Mouse (Mus musculus) heart, postnatal 0 days (tissue): ENCODE data around the gene Pcgf1. TPM values are rescaled to one million over a fixed set of nuclear protein-coding genes. Genes with fewer than 3 reads are reported as not detected.
A peak's percentile ranks its signal among the peaks of the same experiment; 100 is the strongest.

Experiments used
- ATAC-seq: fragments of 200-750 bp; cut with Nextera tagmentation; 2 replicates; pipeline ENCODE4 v1.8.0; 2017; ENCODE audit warnings: low read depth, moderate number of reproducible peaks, moderate library complexity; ENCODE audit not compliant: insufficient read depth
- DNase-seq: peaks from one replicate; pipeline ENCODE4 v3.0.0-alpha.2; 2016; ENCODE audit warnings: low spot score
- H3K27ac ChIP-seq: fragments of 300-500 bp; sonication (generic); 2 replicates; pipeline ENCODE4 v1.5.1; 2014; ENCODE audit warnings: low read depth, mild to moderate bottlenecking
- H3K27me3 ChIP-seq: fragments of 300-500 bp; sonication (generic); 2 replicates; pipeline ENCODE4 v1.6.1; 2014; ENCODE audit warnings: low read length, mixed read lengths; ENCODE audit not compliant: control insufficient read depth, insufficient read depth
- H3K36me3 ChIP-seq: fragments of 300-500 bp; sonication (generic); replicated peaks from 2 replicates; pipeline ENCODE4 v1.6.1; 2014; ENCODE audit warnings: low read length, mixed read lengths; ENCODE audit not compliant: control insufficient read depth, insufficient read depth
- H3K4me1 ChIP-seq: fragments of 300-500 bp; sonication (generic); 2 replicates; pipeline ENCODE4 v1.6.1; 2014; ENCODE audit warnings: antibody characterized with exemption; ENCODE audit not compliant: control insufficient read depth, insufficient read depth
- H3K4me2 ChIP-seq: fragments of 300-500 bp; sonication (generic); 2 replicates; pipeline ENCODE4 v1.6.1; 2014; ENCODE audit warnings: low read depth, mild to moderate bottlenecking, low read length, moderate library complexity
- H3K4me3 ChIP-seq: fragments of 300-500 bp; sonication (generic); 2 replicates; pipeline ENCODE4 v1.5.1; 2014; ENCODE audit warnings: low read depth, low read length
- H3K9ac ChIP-seq: fragments of 300-500 bp; sonication (generic); replicated peaks from 2 replicates; pipeline ENCODE4 v1.6.1; 2014; ENCODE audit warnings: low read depth, low read length, mixed read lengths
- H3K9me3 ChIP-seq: fragments of 300-500 bp; sonication (generic); replicated peaks from 2 replicates; pipeline ENCODE4 v1.6.1; 2016; ENCODE audit warnings: low read length; ENCODE audit not compliant: control insufficient read depth
- CTCF ChIP-seq: IDR thresholded peaks from 2 replicates; pipeline ENCODE4 v1.5.1; 2016; ENCODE audit warnings: antibody characterized with exemption, control low read depth, low read depth
- EP300 ChIP-seq: IDR thresholded peaks from 2 replicates; pipeline ENCODE4 v1.6.1; 2016; ENCODE audit warnings: antibody characterized with exemption, low read depth
- WGBS: fragments of 180-500 bp; shearing (Covaris S2); extraction: QIAGEN DNeasy Blood & Tissue Kit; methylation state at CpG from one replicate; pipeline ENCODE4 v1.1.7; 2014; 5-methylcytosine and 5-hydroxymethylcytosine counted together
- polyA plus RNA-seq: library from polyadenylated mRNA; unstranded; fragments of >200 nt; fragmentation: Nextera tagmentation; extraction: Ambion mirVana; gene quantifications from 2 replicates; pipeline ENCODE4 v1.2.1, GENCODE M21; 2015
- total RNA-seq: library from RNA; depleted of rRNA; stranded (reverse); fragments of >200 nt; gene quantifications from 2 replicates; pipeline ENCODE4 v1.2.3, GENCODE M21; 2014; ENCODE audit warnings: low replicate concordance

Pcgf1 gene
- total and polyA plus RNA-seq, 2 experiments from 2014 or later = 12.1 to 13.2 TPM

DNA sequence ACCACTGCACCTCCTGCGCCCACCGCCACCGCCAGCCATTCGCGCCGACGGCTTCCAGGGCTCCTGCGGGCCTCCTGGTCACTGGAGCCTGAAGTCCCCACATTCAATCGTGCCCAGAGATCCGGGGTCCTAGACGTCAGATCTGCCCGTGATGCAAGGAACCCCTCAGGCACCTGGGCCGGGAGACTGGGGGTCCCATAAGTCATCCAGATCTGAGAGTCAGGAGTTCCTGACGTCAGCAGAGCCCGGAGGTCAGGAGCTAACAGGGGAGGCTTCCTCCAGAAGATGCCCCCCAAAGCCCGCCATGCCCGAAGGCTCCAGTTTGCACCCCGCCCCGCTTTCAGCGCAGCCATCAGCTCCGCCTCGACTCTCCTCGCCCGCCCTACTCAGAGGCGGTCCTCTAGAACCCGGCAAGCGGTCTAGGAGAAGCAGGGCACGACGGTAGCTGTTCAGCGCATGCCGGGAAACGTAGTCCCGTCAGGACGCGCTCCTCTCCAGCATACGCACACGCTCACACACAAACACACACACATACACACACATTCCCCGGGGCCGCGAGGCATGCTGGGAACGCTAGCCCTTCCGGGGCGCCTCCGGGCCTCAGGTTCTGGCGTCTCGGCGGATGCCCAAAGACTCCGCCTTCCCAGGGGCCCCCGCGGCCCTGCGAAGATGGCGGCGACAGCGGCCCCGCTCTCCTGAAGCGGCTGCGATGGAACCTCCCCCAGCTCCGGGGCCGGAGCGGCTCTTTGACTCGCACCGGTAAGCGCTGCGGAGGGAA is 23.4 kb upstream of the Pcgf1 start, which contains the start of gene Aup1:
Gene Aup1 (plus strand): TSS at position 448 of the 778 bp plus-strand sequence.
- peak; percentile 96 for DNase-seq

GRCm38 (mm10) chr6:83054871-83055431 is 22.7 kb upstream of the Pcgf1 start, which contains the start of gene Htra2:
Htra2 (minus strand) TSS chr6:83055273.
- no peak for DNase-seq
- Histone ChIP-seq H3K4me3 (peak within 1 kb of the TSS; percentile 88), H3K4me1 (peaks cover 20% of the 10 kb centered on the region), H3K9me3 (no peaks in the 10 kb centered on the region), H3K27ac (peak within 1 kb of the TSS; percentile 88), H3K4me2 (peak within 1 kb of the TSS; percentile 92), H3K36me3 (peaks cover 26% of the 10 kb centered on the region), H3K27me3 (no peaks in the 10 kb centered on the region), H3K9ac (peak within 1 kb of the TSS; percentile 92)
- under 1% methylated on average over 47 of the region's 50 CpGs for WGBS
- TF ChIP-seq CTCF = peak; percentile 24; the same call in 1 of the 2 replicates
- TF ChIP-seq EP300 = no peak; the same call in 1 of the 2 replicates
- peak; percentile 24 for ATAC-seq

More for the DNA sequence above, 23.4 kb upstream of the Pcgf1 start, which contains the start of gene Aup1:
- peak within 1 kb of the TSS; percentile 88 for H3K4me3 ChIP-seq
- peaks cover 26% of the 10 kb centered on the region for H3K36me3 ChIP-seq
- H3K4me1 ChIP-seq = peaks cover 20% of the 10 kb centered on the region
- WGBS = under 1% methylated on average over 59 of the region's 64 CpGs
- peak within 1 kb of the TSS; percentile 92 for H3K4me2 ChIP-seq
- H3K9me3 ChIP-seq = no peaks in the 10 kb centered on the region
- TF ChIP-seq EP300 (peak; percentile 97), CTCF (no peak)
- peak; percentile 95 for ATAC-seq
- peak within 1 kb of the TSS; percentile 88 for H3K27ac ChIP-seq
- H3K27me3 ChIP-seq = no peaks in the 10 kb centered on the region
- peak within 1 kb of the TSS; percentile 92 for H3K9ac ChIP-seq

DNA sequence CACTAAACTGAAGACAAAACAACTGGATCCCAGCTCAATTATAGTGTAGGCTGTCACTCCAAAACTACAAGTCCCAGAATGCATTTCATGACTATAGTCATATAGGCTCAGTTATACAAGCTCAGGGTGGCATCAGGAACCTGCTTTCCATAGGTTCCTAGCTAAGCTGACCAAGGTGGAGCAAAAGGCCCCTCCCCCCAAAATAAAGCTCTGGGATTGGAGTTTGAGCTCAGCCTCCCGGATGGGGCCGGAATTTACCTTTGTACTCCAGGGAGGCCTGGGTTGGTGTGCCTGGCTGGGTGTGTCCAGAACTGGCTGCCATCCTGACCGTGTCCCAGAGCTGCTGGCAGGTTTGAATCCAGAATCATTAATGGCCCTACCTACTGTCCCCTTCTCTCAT is 19.9 kb upstream of the Pcgf1 start, which contains the start of gene Dqx1:
Gene Dqx1 (plus strand): TSS at position 55 of the 400 bp plus-strand sequence.
- peaks cover 14% of the 10 kb centered on the region for H3K36me3 ChIP-seq
- no peak within 1 kb of the TSS for H3K4me3 ChIP-seq
- peaks cover 23% of the 10 kb centered on the region for H3K27me3 ChIP-seq
- no peak within 1 kb of the TSS for H3K4me2 ChIP-seq
- H3K9me3 ChIP-seq = no peaks in the 10 kb centered on the region
- DNase-seq (no peak), ATAC-seq (no peak)
- WGBS = 54% methylated on average over 3 of the region's 3 CpGs
- TF ChIP-seq CTCF (no peak), EP300 (no peak)
- no peak within 1 kb of the TSS for H3K9ac ChIP-seq
- H3K4me1 ChIP-seq = peaks cover 17% of the 10 kb centered on the region
- H3K27ac ChIP-seq = no peak within 1 kb of the TSS

- no peak overlapping the region for H3K4me3 ChIP-seq
- no peak for ATAC-seq
- no peak overlapping the region for H3K9ac ChIP-seq
- TF ChIP-seq EP300 (no peak), CTCF (no peak)
- no peak overlapping the region for H3K4me2 ChIP-seq
- DNase-seq = no peak
- H3K36me3 ChIP-seq = peaks cover 14% of the 10 kb centered on the region
- H3K9me3 ChIP-seq = no peaks in the 10 kb centered on the region
- WGBS = 71% methylated on average over 2 of the region's 2 CpGs
- no peak overlapping the region for H3K27ac ChIP-seq
- peaks cover 33% of the 10 kb centered on the region for H3K27me3 ChIP-seq
- peaks cover 8% of the 10 kb centered on the region for H3K4me1 ChIP-seq
These were observed 18.9 kb upstream of the Pcgf1 start for GRCm38 (mm10) chr6:83058725-83059124.

DNA sequence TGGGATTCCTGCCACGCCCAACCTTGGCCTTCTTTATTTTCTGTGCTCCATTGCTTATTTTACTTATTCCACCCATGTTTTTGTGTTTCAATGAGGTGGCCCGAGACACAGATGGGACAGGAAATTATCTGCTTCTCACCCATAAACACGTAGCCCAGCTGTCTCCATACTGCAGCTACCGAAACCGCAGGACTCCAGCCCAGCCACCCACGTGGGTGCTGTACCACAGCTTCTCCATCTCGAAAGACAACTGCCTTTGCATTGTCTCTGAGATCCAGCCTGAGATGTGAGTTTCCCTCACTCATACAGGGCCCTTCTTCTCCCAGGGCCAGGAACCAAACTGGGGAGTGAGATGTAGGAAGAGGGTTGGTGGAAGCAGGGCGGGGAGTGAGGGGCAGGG is 11.7 kb upstream of the Pcgf1 start:
- H3K4me1 ChIP-seq = peaks cover 3% of the 10 kb centered on the region; the same call in 1 of the 2 replicates
- H3K4me3 ChIP-seq = no peak overlapping the region
- no peaks in the 10 kb centered on the region for H3K9me3 ChIP-seq
- no peak overlapping the region for H3K27ac ChIP-seq
- DNase-seq (no peak), ATAC-seq (no peak)
- peaks cover 97% of the 10 kb centered on the region for H3K27me3 ChIP-seq
- TF ChIP-seq CTCF (no peak), EP300 (no peak)
- no peak overlapping the region for H3K4me2 ChIP-seq
- WGBS = 40% methylated on average over 8 of the region's 8 CpGs
- no peaks in the 10 kb centered on the region for H3K36me3 ChIP-seq
- H3K9ac ChIP-seq = no peak overlapping the region
